ENCODE assay signal across 9 mouse cellular contexts in the genomic region with DNA sequence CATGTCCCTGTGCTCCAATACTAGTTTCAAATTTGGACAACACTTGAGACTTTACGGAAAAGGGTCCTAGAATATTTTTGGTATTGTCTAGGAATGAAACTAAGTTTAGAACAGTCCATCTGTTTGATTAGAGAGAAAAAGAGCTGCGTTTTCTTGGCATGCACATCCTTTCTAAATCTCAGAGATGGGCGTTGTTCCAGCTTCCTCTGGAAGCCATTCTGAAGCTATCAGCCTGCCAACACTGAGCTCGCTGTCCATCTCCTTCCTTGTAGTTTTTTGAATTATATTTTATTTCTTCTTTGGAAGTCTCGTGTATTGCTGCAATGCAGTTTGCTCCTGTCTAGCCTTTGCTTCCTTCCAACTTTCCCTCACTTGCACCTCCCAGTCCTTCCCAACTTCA. TPM values are rescaled to one million over a fixed set of nuclear protein-coding genes. Genes with fewer than 3 reads are reported as not detected.
DNase-seq lines count a peak whose midpoint lies in the region; ATAC-seq and TF ChIP-seq lines count a peak whose summit lies in the region.
"Had no signal": no experiment of that assay in that cellular context is flagged by ENCODE, and none has a peak within 500 bp of the region (broad histone marks: within the 10 kb centered on the region; RNA-seq: fewer than 3 reads in every experiment).

No protein-coding gene starts in this region.

- no peak for ATAC-seq in activated CD4-positive, CD25-positive, alpha-beta regulatory T cell, adult 4 months
- ATAC-seq in intestine, postnatal 0 days, result no peak

- H3K27ac ChIP-seq in layer of hippocampus, adult 2 months, result 0 out of 2 replicates have a peak overlapping the region, but pooled peaks have one; percentile 32
- no peak overlapping the region for H3K27ac ChIP-seq in intestine, postnatal 0 days (ENCODE audit: low read depth, low read length)
- H3K27ac ChIP-seq: neural tube, embryonic 12.5 days had no signal

- no peak overlapping the region for H3K9ac ChIP-seq in intestine, postnatal 0 days (ENCODE audit: low read depth, low read length)
- H3K9ac ChIP-seq: neural tube, embryonic 12.5 days had no signal

- H3K27me3 ChIP-seq in intestine, postnatal 0 days (replicated peaks; ENCODE audit: control insufficient read depth, insufficient read depth, low read length), result no peaks in the 10 kb centered on the region
- H3K27me3 ChIP-seq: neural tube, embryonic 12.5 days had no signal

- no peaks in the 10 kb centered on the region for H3K4me1 ChIP-seq in intestine, postnatal 0 days (replicated peaks; ENCODE audit: control insufficient read depth, insufficient read depth, low read length)

- no peak for TF ChIP-seq CTCF in layer of hippocampus, adult 2 months (conservative IDR thresholded peaks at IDR 0.05)
- TF ChIP-seq CTCF in intestine, postnatal 0 days (IDR thresholded peaks at IDR 0.05; ENCODE audit: low read depth), result no peak

- intact Hi-C loops in gastrocnemius, postnatal 36 days (cut with DNase I), result no loop called here

- H3K4me2 ChIP-seq in intestine, postnatal 0 days (replicated peaks; ENCODE audit: low read depth), result no peak overlapping the region
- H3K4me2 ChIP-seq: neural tube, embryonic 12.5 days had no signal

- H3K36me3 ChIP-seq in intestine, postnatal 0 days (ENCODE audit: control insufficient read depth, insufficient read depth), result no peaks in the 10 kb centered on the region
- H3K36me3 ChIP-seq: neural tube, embryonic 12.5 days had no signal

- 52% methylated on average over 5 of the region's 5 CpGs for WGBS in intestine, postnatal 0 days

- peak; percentile 39 for DNase-seq in gastrocnemius, adult 18-20 months (ENCODE audit: low spot score)
- DNase-seq in gastrocnemius, postnatal 36 days, result no peak
- peak; percentile 48 for DNase-seq in Muller cell, postnatal 12 days (ENCODE audit: inconsistent ontology term)
- DNase-seq in cerebellum, postnatal 25 days, result peak; percentile 60 to 77
- DNase-seq in layer of hippocampus, adult 2 months (ENCODE audit: low spot score in 2 of 2), result peak; percentile 56 to 58
- peak; percentile 42 for DNase-seq in skeletal muscle tissue, adult 2 months (ENCODE audit: low read depth, low spot score)

- no peaks in the 10 kb centered on the region for H3K9me3 ChIP-seq in intestine, postnatal 0 days (ENCODE audit: control insufficient read depth)
- H3K9me3 ChIP-seq: neural tube, embryonic 12.5 days had no signal

- no peak overlapping the region for H3K4me3 ChIP-seq in layer of hippocampus, adult 2 months
- H3K4me3 ChIP-seq in intestine, postnatal 0 days (ENCODE audit: low read depth, low read length), result no peak overlapping the region
- H3K4me3 ChIP-seq: neural tube, embryonic 12.5 days had no signal

RNA-seq across cellular contexts. Expression of a gene that starts 53.9 kb away (rescaled TPM):
- 10 to 100 TPM; 16.0 to 16.9 TPM for total RNA-seq in gastrocnemius, adult 18-20 months (2021)
- 10 to 100 TPM; 19.0 to 19.3 TPM for total RNA-seq in gastrocnemius, postnatal 36 days (2021)
- total RNA-seq in layer of hippocampus, adult 2 months (2021), result 10 to 100 TPM; 48.3 to 48.5 TPM
- 10 to 100 TPM; 27.8 to 31.5 TPM for polyA plus RNA-seq in activated CD4-positive, CD25-positive, alpha-beta regulatory T cell, adult 4 months (2017; shearing (Covaris generic))
- polyA plus RNA-seq in intestine, postnatal 0 days (2015; fragmentation: Nextera tagmentation; extraction: Ambion mirVana), result 32.1 and 32.8 TPM in 2 replicates

Comparison
In these comparisons a context has a peak if more than half of its experiments do, and no peak if none do; other contexts are left out.
1. DNase-seq: peak in gastrocnemius, adult 18-20 months (single experiment), Muller cell, postnatal 12 days (single experiment), cerebellum, postnatal 25 days (2 of 2), layer of hippocampus, adult 2 months (2 of 2) and skeletal muscle tissue, adult 2 months (single experiment); none in gastrocnemius, postnatal 36 days (0 of 2).